Mouse (Mus musculus): ENCODE measurements around the gene Garnl3.

DNA sequence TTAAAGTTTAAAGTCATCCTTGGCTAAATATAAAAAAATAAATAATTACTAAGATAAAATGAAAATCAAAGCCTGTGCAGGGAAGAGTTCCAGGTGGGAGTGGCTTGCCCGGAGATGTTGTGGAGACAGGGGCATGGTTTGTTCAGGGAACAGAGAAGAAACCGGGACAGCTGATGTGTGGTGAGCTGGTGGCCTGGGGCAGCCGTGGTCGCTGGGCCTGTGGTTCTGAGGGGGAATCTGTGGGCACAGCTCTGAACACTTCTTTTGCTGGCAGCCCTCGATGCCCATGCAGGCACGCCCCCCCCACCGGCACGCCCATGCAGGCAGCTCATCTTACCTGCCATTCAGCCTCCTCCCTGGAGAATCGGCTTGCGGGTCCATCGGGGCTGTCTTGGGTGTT lies 184.0 kb downstream of the Garnl3 start:
- TF ChIP-seq EP300 (IDR thresholded peaks at IDR 0.05; ENCODE audit: low read depth) (no peak), CTCF (IDR thresholded peaks at IDR 0.05; ENCODE audit: low read depth) (no peak)

All from liver, embryonic 14.5 days (tissue).